Mouse (Mus musculus) gastrocnemius, postnatal 10 days (tissue): ENCODE data around the gene Rpl24. TPM values are rescaled to one million over a fixed set of nuclear protein-coding genes. Genes with fewer than 3 reads are reported as not detected.

ENCODE experiments used
- DNase-seq: peaks from one replicate; pipeline ENCODE4 v3.0.0; 2021; ENCODE audit warnings: mixed read lengths
- total RNA-seq, 2 experiments: library from RNA; stranded (reverse); gene quantifications; 2 replicates each; pipeline ENCODE4 v1.2.3; 2021

The Rpl24 gene
- total RNA-seq, 2 experiments from 2014 or later, result 823 to 845 TPM

GRCm38 (mm10) chr16:55970416-55970815 is 4.3 kb downstream of the Rpl24 start:
- no peak for DNase-seq

GRCm38 (mm10) chr16:55971735-55972615 is 5.9 kb downstream of the Rpl24 start:
- DNase-seq, result no peak

DNA sequence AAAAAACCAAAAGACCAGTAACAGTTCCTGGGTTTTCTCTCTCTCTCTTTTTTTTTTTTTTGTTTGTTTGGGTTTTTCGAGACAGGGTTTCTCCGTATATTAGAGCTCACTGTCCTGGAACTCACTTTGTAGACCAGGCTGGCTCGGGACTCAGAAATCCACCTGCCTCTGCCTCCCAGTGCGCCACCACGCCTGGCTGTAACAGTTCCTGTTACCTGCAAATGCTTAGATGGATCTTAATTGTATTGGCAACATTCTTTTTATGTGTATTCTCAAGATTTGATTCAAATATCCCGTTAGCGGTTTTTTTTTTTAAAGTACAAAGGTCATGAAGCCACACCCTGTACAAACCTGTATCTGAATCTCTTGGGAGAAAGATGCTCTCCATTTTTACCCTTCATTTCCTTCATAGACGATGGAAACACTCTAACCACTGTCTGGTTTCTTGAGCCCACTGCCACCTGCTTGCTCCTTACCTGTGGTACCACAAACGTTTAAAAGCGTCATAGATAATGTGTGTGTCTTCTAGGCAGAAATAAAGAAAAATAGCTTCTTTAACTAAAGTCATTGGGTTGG is 6.6 kb downstream of the Rpl24 start:
- no peak for DNase-seq

DNA sequence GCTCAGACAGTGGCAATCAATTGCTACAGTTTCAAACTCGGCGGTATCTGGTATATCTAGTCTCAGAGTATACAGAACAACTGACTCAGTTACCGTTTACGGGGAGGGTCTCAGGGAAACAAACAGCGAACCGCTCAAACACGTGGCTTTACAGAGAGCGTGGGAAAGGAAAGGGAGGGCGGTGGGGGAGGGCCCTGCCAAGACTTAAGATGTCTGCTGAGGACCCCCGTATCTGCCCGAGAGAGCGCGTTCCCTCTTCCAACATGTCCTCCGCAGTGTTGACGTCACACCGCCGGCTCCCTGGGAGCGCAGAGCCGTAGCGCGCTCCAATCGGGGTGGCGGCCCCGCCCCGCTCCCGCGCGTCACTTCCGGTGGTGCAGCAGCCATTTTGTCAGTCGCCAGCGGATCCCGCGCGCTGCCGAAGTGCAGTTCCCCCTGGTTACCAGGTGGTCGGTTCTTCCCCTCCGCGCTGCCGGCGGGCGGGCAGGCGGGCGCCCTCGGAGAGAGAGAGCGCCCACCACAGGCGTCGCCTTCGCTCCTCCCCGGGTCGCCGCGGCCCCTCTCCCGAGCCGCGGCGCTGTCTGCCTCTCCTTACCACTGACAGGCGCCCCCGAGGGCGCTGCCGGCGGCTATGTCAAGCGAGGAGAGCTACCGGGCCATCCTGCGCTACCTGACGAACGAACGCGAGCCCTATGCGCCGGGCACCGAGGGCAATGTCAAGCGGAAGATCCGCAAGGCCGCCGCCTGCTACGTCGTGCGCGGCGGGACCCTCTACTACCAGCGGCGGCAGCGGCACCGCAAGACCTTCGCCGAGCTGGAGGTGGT is 7.6 kb downstream of the Rpl24 start, which contains the start of gene Zbtb11:
Zbtb11 (plus strand) TSS at position 453 of the 825 bp plus-strand sequence.
- DNase-seq, result peak; percentile 100

GRCm38 (mm10) chr16:55974256-55974902 is 8.3 kb downstream of the Rpl24 start:
- DNase-seq, result peak; percentile 93

- DNase-seq, result no peak
Measured at GRCm38 (mm10) chr16:55974903-55975285, 8.8 kb downstream of the Rpl24 start.

DNA sequence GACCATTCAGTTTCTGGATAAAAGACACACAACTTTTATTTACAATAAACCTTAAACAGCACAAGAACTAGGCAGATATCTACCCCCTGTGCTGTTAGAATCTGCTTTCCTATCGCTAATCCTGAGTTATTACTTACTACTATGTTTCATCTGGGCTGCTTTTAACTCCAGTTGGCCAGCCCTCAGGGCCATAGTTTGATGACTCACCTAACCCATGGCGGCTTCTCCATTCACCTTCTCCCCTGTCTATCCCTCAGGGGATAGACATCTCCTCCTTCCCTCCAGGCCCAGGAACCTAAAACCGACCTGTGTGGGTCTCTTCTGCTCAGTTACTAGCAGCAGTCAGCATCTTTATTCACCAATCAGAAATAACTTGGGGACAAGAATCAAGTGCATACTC is 19.9 kb downstream of the Rpl24 start:
- DNase-seq, result no peak

DNA sequence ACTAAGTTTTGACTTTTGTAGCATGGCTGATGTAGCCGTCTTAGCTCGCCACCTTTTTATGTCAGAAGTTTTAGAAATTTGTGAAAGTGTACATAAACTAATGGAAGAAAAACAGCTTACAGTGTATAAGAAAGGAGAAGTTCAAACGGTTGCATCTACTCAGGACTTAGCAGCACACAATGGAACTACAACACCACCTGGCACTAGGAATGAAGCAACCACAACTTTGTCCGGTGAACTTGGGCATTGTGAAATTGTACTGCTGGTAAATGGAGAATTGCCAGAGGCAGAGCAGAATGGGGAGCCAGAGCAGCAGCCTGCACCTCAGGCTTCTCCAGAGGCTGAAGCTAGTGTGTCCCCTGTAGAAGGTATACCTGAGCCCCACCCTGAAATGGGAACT is 24.2 kb downstream of the Rpl24 start:
- DNase-seq, result no peak

- no peak for DNase-seq
Measured at GRCm38 (mm10) chr16:55994235-55994634, 28.2 kb downstream of the Rpl24 start.

GRCm38 (mm10) chr16:56006798-56007197 is 40.7 kb downstream of the Rpl24 start:
- DNase-seq, result no peak

DNA sequence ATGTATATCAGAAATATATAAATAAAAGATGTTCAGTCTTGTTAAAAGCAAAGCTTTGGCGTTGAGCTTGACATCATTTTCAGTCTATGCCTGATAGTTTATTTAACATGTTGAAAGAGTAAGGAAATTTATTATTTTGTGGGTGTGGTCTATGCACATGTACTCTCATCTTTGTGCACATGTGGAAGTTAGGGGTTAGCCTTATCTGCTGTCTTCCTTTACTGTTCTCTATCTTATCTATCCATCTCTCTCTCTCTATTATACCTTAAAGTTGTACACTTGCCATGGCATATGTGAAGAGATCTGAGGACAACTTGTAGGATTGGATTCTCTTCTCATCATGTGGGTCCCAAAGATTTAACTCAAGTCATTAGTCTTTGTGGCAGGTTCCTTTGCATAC is 42.8 kb downstream of the Rpl24 start:
- no peak for DNase-seq

GRCm38 (mm10) chr16:56012789-56013743 is 47.0 kb downstream of the Rpl24 start:
- DNase-seq, result no peak

GRCm38 (mm10) chr16:56014076-56014475 is 48.0 kb downstream of the Rpl24 start:
- DNase-seq, result no peak

DNA sequence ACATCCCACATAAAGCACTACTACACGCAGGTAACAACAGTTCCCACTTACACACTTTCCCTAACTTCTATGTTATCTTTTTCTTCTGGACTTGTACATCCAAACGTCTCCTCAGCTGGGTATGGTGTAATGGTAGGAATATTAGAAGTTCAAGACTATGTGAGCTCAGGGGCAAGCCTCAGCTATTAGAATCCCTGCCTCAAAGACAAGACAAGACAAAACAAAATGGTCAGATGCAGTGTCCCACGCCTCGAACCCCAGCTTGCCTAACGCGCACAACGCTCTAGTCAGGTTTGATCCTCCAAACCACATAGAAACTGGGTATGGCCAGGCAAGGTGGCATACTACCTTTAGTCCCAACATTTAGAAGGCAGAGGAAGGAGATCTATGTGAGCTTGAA is 53.6 kb downstream of the Rpl24 start:
- no peak for DNase-seq

Other genes with a start within 250 kb of the Rpl24 start
- gene Nfkbiz, start 127.4 kb upstream of the Rpl24 start, total RNA-seq, result 1 to 10 TPM; 1.8 to 2.8 TPM
- gene Nxpe3, start 71.0 kb upstream of the Rpl24 start, total RNA-seq, result under 1 TPM; 0.31 to 0.34 TPM
- gene Cep97, start 31.4 kb upstream of the Rpl24 start, total RNA-seq, result 1 to 10 TPM; 3.2 to 5.5 TPM
- 1 to 10 TPM; 6.5 to 9.1 TPM for gene Zbtb11, start 7.6 kb downstream of the Rpl24 start, total RNA-seq
- 10 to 100 TPM; 46.5 TPM for gene Pcnp, start 63.5 kb downstream of the Rpl24 start, total RNA-seq
- 1 to 10 TPM; 8.9 to 9.0 TPM for gene Trmt10c, start 71.5 kb downstream of the Rpl24 start, total RNA-seq
- gene Senp7, start 82.1 kb downstream of the Rpl24 start, total RNA-seq, result 10 to 100 TPM; 16.8 to 21.8 TPM
- 1 to 10 TPM in 1 of 2 experiments, under 1 TPM in 1; 0.26 to 1.7 TPM for gene Impg2, start 238.0 kb downstream of the Rpl24 start, total RNA-seq